Mouse (Mus musculus): ENCODE measurements around the gene Rnf10.

DNA sequence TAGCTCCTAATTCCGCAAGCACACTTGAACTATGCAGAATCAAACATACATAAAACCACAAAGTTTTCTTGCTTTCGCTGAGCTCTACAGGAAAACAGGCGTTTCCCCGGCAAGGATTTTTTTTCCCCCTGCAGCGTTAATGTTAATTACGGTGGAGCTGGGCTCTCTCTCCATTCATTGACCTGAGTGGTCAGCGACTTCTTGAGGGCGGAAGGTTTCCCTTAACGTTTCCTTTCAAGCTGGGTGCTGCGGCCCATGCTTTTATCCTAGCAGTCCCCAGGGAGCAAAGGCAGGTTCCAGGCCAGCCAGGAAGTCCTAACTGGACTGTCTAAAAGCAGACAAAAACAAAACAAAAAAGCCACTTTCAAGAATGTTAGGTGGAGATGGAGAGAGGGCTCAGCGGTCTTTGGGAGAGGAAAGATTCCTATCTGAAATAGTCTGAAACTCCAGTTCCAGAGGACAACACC, 33.9 kb downstream of the Rnf10 start:
- TF ChIP-seq CTCF (IDR thresholded peaks at IDR 0.05; ENCODE audit: extremely low read depth, insufficient read depth, low read length) (no peak), POLR2A (IDR thresholded peaks at IDR 0.05; ENCODE audit: extremely low read depth, insufficient read depth, low read length) (no peak)

All from cortical plate, adult 2 months (tissue).